Mouse (Mus musculus) midbrain, embryonic 15.5 days (tissue): ENCODE measurements at regions not wholly inside any gene's neighbourhood (a gene's known extent, or its start where the extent isn't known, plus 50 kb on each side); places are given as distances from the start of the nearest gene placed in this dataset.

Experiments used
- ATAC-seq: fragments of 200-750 bp; cut with Nextera tagmentation; replicated peaks from 2 replicates; pipeline ENCODE4 v1.8.0; 2017; ENCODE audit warnings: moderate TSS enrichment
- H3K27ac ChIP-seq: fragments of 300-500 bp; sonication (generic); 2 replicates; pipeline ENCODE4 v1.5.1; 2015; ENCODE audit warnings: mild to moderate bottlenecking, inconsistent platforms
- H3K27me3 ChIP-seq: fragments of 300-500 bp; sonication (generic); replicated peaks from 2 replicates; pipeline ENCODE4 v1.6.1; 2015; ENCODE audit warnings: inconsistent platforms
- H3K36me3 ChIP-seq: fragments of 300-500 bp; sonication (generic); replicated peaks from 2 replicates; pipeline ENCODE4 v1.6.1; 2015; ENCODE audit warnings: inconsistent platforms
- H3K4me1 ChIP-seq: fragments of 300-500 bp; sonication (generic); 2 replicates; pipeline ENCODE4 v1.6.1; 2015; ENCODE audit warnings: inconsistent platforms
- H3K4me2 ChIP-seq: fragments of 300-500 bp; sonication (generic); 2 replicates; pipeline ENCODE4 v1.6.1; 2015; ENCODE audit warnings: inconsistent platforms, mild to moderate bottlenecking, moderate library complexity
- H3K4me3 ChIP-seq: fragments of 300-500 bp; sonication (generic); 2 replicates; pipeline ENCODE4 v1.5.1; 2015; ENCODE audit warnings: mild to moderate bottlenecking, inconsistent platforms
- H3K9ac ChIP-seq: fragments of 300-500 bp; sonication (generic); 2 replicates; pipeline ENCODE4 v1.6.1; 2015; ENCODE audit warnings: mild to moderate bottlenecking, inconsistent platforms
- H3K9me3 ChIP-seq: fragments of 300-500 bp; sonication (generic); 2 replicates; pipeline ENCODE4 v1.6.1; 2016; ENCODE audit warnings: inconsistent platforms
- WGBS: fragments of 180-500 bp; shearing (Covaris S2); methylation state at CpG from one replicate; pipeline ENCODE4 v1.1.7; 2015; ENCODE audit warnings: mixed read lengths; 5-methylcytosine and 5-hydroxymethylcytosine counted together

GRCm38 (mm10) chr9:47909051-47909450, 252.8 kb upstream of the Nxpe4 start:
- ATAC-seq, result no peak
- Histone ChIP-seq H3K4me1 (peaks cover 30% of the 10 kb centered on the region), H3K4me2 (no peak overlapping the region), H3K9me3 (no peaks in the 10 kb centered on the region), H3K27me3 (0 out of 2 replicates have a peak, but pooled peaks cover 3% of the 10 kb centered on the region), H3K4me3 (no peak overlapping the region), H3K9ac (no peak overlapping the region), H3K27ac (no peak overlapping the region), H3K36me3 (no peaks in the 10 kb centered on the region)
- WGBS, result 82% methylated on average over 5 of the region's 5 CpGs

GRCm38 (mm10) chr9:47910501-47910906, 251.3 kb upstream of the Nxpe4 start:
- H3K9me3 ChIP-seq, result no peaks in the 10 kb centered on the region
- peak; percentile 95 for ATAC-seq
- 0 out of 2 replicates have a peak, but pooled peaks cover 3% of the 10 kb centered on the region for H3K27me3 ChIP-seq
- H3K36me3 ChIP-seq, result no peaks in the 10 kb centered on the region
- no peak overlapping the region for H3K9ac ChIP-seq
- peak overlapping the region; percentile 2; the same call in 1 of the 2 replicates for H3K4me2 ChIP-seq
- H3K4me1 ChIP-seq, result peaks cover 18% of the 10 kb centered on the region
- 8% methylated on average over 6 of the region's 6 CpGs for WGBS
- no peak overlapping the region for H3K4me3 ChIP-seq
- H3K27ac ChIP-seq, result peak overlapping the region; percentile 81

GRCm38 (mm10) chr9:47912823-47913222, 249.0 kb upstream of the Nxpe4 start:
- ATAC-seq, result no peak
- WGBS, result 87% methylated on average over 5 of the region's 5 CpGs

GRCm38 (mm10) chr9:47935299-47935698, 226.5 kb upstream of the Nxpe4 start:
- Histone ChIP-seq H3K27me3 (no peaks in the 10 kb centered on the region), H3K9ac (no peak overlapping the region), H3K27ac (no peak overlapping the region), H3K9me3 (no peaks in the 10 kb centered on the region), H3K4me1 (peaks cover 15% of the 10 kb centered on the region), H3K36me3 (no peaks in the 10 kb centered on the region), H3K4me2 (no peak overlapping the region), H3K4me3 (no peak overlapping the region)
- no peak for ATAC-seq
- WGBS, result 86% methylated on average over 2 of the region's 2 CpGs

More at GRCm38 (mm10) chr9:47912823-47913222, 249.0 kb upstream of the Nxpe4 start:
- Histone ChIP-seq H3K27me3 (0 out of 2 replicates have a peak, but pooled peaks cover under 1% of the 10 kb centered on the region), H3K4me2 (no peak overlapping the region), H3K4me3 (no peak overlapping the region), H3K36me3 (no peaks in the 10 kb centered on the region), H3K27ac (no peak overlapping the region), H3K4me1 (peaks cover 18% of the 10 kb centered on the region), H3K9me3 (no peaks in the 10 kb centered on the region), H3K9ac (no peak overlapping the region)

- H3K27me3 ChIP-seq, result no peaks in the 10 kb centered on the region
- no peak overlapping the region for H3K9ac ChIP-seq
- no peak overlapping the region for H3K4me2 ChIP-seq
- peaks cover 15% of the 10 kb centered on the region for H3K4me1 ChIP-seq
- no peak overlapping the region for H3K4me3 ChIP-seq
- no peaks in the 10 kb centered on the region for H3K36me3 ChIP-seq
- 0 out of 2 replicates have a peak, but pooled peaks have one; percentile 24 for ATAC-seq
- H3K27ac ChIP-seq, result peak overlapping the region; percentile 13; the same call in 1 of the 2 replicates
- 20% methylated on average over 7 of the region's 7 CpGs for WGBS
- no peaks in the 10 kb centered on the region for H3K9me3 ChIP-seq
Observed at GRCm38 (mm10) chr9:47935957-47936457, 225.8 kb upstream of the Nxpe4 start.

GRCm38 (mm10) chr9:47938941-47939710, 222.7 kb upstream of the Nxpe4 start:
- no peaks in the 10 kb centered on the region for H3K36me3 ChIP-seq

GRCm38 (mm10) chr9:47942761-47943583, 218.9 kb upstream of the Nxpe4 start:
- Histone ChIP-seq H3K27ac (no peak overlapping the region), H3K36me3 (no peaks in the 10 kb centered on the region), H3K27me3 (no peaks in the 10 kb centered on the region), H3K4me3 (no peak overlapping the region), H3K4me2 (no peak overlapping the region), H3K9ac (no peak overlapping the region), H3K9me3 (no peaks in the 10 kb centered on the region), H3K4me1 (peaks cover 16% of the 10 kb centered on the region)
- 25% methylated on average over 11 of the region's 11 CpGs for WGBS
- ATAC-seq, result 0 out of 2 replicates have a peak, but pooled peaks have one; percentile 48

More at GRCm38 (mm10) chr9:47938941-47939710, 222.7 kb upstream of the Nxpe4 start:
- no peak overlapping the region for H3K27ac ChIP-seq
- 79% methylated on average over 14 of the region's 14 CpGs for WGBS
- H3K4me1 ChIP-seq, result peaks cover 30% of the 10 kb centered on the region
- no peak for ATAC-seq
- no peaks in the 10 kb centered on the region for H3K27me3 ChIP-seq
- no peak overlapping the region for H3K4me2 ChIP-seq
- no peak overlapping the region for H3K4me3 ChIP-seq
- no peak overlapping the region for H3K9ac ChIP-seq
- no peaks in the 10 kb centered on the region for H3K9me3 ChIP-seq

- no peak overlapping the region for H3K4me3 ChIP-seq
- no peak for ATAC-seq
- H3K36me3 ChIP-seq, result no peaks in the 10 kb centered on the region
- no peaks in the 10 kb centered on the region for H3K9me3 ChIP-seq
- WGBS, result 82% methylated on average over 7 of the region's 7 CpGs
- H3K4me1 ChIP-seq, result peaks cover 16% of the 10 kb centered on the region
- no peak overlapping the region for H3K4me2 ChIP-seq
- H3K9ac ChIP-seq, result no peak overlapping the region
- H3K27me3 ChIP-seq, result no peaks in the 10 kb centered on the region
- H3K27ac ChIP-seq, result no peak overlapping the region
Observed at GRCm38 (mm10) chr9:47946226-47946625, 215.6 kb upstream of the Nxpe4 start.

- Histone ChIP-seq H3K27me3 (no peaks in the 10 kb centered on the region), H3K4me3 (no peak overlapping the region), H3K9ac (no peak overlapping the region), H3K9me3 (no peaks in the 10 kb centered on the region), H3K4me2 (no peak overlapping the region), H3K36me3 (no peaks in the 10 kb centered on the region), H3K4me1 (0 out of 2 replicates have a peak, but pooled peaks cover 5% of the 10 kb centered on the region), H3K27ac (no peak overlapping the region)
- 83% methylated on average over 3 of the region's 3 CpGs for WGBS
- ATAC-seq, result no peak
Observed at GRCm38 (mm10) chr9:47957881-47958280, 203.9 kb upstream of the Nxpe4 start.

- Histone ChIP-seq H3K9me3 (no peaks in the 10 kb centered on the region), H3K36me3 (no peaks in the 10 kb centered on the region), H3K9ac (no peak overlapping the region), H3K4me3 (no peak overlapping the region), H3K27me3 (no peaks in the 10 kb centered on the region), H3K4me1 (0 out of 2 replicates have a peak, but pooled peaks cover 8% of the 10 kb centered on the region), H3K27ac (no peak overlapping the region), H3K4me2 (no peak overlapping the region)
- no peak for ATAC-seq
- WGBS, result 90% methylated on average over 6 of the region's 6 CpGs
Observed at GRCm38 (mm10) chr9:47958861-47959260, 203.0 kb upstream of the Nxpe4 start.

GRCm38 (mm10) chr9:47961176-47961575, 200.6 kb upstream of the Nxpe4 start:
- no peak for ATAC-seq
- Histone ChIP-seq H3K4me2 (no peak overlapping the region), H3K4me3 (no peak overlapping the region), H3K27ac (no peak overlapping the region), H3K27me3 (no peaks in the 10 kb centered on the region), H3K9me3 (no peaks in the 10 kb centered on the region), H3K4me1 (0 out of 2 replicates have a peak, but pooled peaks cover 8% of the 10 kb centered on the region), H3K9ac (no peak overlapping the region), H3K36me3 (no peaks in the 10 kb centered on the region)
- WGBS, result 85% methylated on average over 4 of the region's 4 CpGs

- no peaks in the 10 kb centered on the region for H3K27me3 ChIP-seq
Observed at GRCm38 (mm10) chr9:47962161-47962560, 199.7 kb upstream of the Nxpe4 start.

More at GRCm38 (mm10) chr9:47962161-47962560, 199.7 kb upstream of the Nxpe4 start:
- Histone ChIP-seq H3K4me2 (no peak overlapping the region), H3K9ac (no peak overlapping the region), H3K9me3 (no peaks in the 10 kb centered on the region), H3K27ac (no peak overlapping the region), H3K4me3 (no peak overlapping the region), H3K36me3 (no peaks in the 10 kb centered on the region), H3K4me1 (0 out of 2 replicates have a peak, but pooled peaks cover 8% of the 10 kb centered on the region)
- no peak for ATAC-seq
- WGBS, result 47% methylated on average over 4 of the region's 4 CpGs
